Mouse (Mus musculus): ENCODE data around the gene Olfr1291-ps1.

Gene Olfr1291-ps1

DNA sequence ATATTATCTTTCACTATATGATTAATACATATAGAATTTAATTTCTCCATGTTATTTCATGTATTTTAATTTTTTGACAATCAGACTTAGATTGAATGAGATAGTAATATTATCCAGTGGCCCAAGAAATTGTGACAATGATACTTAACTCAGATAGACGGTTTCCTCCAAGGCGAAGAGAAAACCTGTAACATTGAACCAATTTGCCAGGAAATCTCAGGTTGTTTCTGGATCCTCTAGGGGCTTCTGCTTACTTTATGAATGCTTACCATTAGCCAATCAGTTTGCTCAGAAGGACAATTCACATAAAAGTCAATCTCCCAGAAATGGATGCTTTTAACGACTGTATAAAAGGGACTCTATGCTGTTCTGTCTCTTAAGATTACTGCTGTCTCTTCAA lies at the start of gene Olfr1291-ps1:
Gene Olfr1291-ps1, plus strand, starts transcription at position 301 of the 400 bp plus-strand sequence.
- DNase-seq (ENCODE audit: extremely low read depth, low read depth, low spot score): no peak

DNA sequence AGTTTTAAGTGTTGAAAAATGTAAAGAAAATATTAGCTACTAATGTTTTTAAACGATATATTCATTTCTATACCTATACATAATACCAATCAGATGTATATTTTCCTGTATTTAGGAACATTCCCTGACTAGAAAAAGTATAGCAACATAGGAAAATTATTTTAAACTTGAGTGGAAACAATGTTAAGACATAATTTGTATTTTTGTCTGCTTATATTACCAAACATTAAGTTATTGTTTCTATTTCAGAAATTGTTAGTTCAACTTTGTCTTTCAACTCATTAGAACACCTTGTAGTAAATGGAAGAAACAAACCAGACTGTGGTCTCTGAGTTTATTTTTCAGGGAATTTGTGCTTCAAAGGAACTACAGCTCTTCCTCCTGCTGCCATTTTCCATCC lies 48.1 kb upstream of the Olfr1291-ps1 start, which contains the start of gene Olfr1287:
Gene Olfr1287, plus strand, starts transcription at position 301 of the 400 bp plus-strand sequence.
- no peak for DNase-seq (ENCODE audit: extremely low read depth, low read depth, low spot score)

DNA sequence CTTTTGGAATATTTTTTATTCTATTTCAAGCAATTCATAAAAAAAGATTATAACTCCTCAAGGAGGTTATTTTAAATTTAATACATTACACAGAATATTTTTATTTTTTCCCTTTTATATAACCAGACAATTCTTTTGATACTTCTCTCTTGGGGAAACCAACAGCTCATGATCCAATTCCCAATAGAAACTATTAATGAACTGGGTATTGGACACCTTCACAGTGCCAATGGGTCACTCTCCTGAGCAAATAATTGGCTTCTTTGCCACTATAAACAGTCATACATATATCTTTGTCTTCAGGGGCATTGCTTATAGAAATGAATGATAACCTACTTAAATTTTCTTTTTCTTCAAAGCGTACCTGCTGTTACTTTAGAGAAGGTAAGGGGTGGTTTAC lies 23.2 kb upstream of the Olfr1291-ps1 start, which contains the start of gene Olfr1288:
Gene Olfr1288, plus strand, starts transcription at position 301 of the 400 bp plus-strand sequence.
- DNase-seq (ENCODE audit: extremely low read depth, low read depth, low spot score): no peak

DNA sequence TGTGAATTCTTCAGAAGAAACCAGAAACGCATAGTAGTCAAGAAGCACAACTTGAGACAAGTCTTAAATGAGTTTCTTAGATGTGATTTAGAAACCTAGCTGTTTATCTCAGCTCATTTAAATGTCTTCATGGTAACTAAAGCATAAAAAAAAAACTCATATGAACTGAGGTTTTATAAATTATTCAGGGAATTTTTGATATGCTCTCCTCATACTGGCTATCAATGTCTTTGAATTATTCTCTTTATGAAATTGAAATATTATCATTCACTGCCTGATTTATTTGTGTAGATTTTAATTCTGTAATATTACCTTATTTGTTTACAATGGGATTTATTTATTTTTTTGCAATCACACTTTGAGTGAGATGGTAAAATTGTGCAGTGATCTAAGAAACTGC lies 16.5 kb upstream of the Olfr1291-ps1 start, which contains the start of gene Olfr1289:
Gene Olfr1289, plus strand, starts transcription at position 301 of the 400 bp plus-strand sequence.
- no peak for DNase-seq (ENCODE audit: extremely low read depth, low read depth, low spot score)

DNA sequence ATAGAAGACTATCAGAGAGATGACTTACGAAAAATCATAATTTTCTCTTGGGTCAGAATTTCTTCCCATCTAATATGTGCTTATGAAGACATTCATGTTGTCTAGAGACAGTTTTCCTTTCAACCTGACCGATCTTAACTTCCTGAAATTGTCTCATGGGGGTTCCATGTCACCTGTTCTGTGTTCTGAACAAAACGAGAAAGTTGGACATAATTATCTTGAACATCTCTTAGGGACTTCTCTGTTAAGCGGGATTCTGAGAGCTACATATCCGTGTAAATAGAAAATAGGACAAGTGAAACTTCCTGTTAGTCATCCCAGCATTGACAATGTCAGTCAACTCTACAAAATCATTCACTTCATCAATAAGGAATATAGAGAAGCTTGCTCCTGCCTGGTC lies 3.3 kb upstream of the Olfr1291-ps1 start, which contains the start of gene Olfr1290:
Gene Olfr1290, minus strand, starts transcription at position 101 of the 400 bp plus-strand sequence.
- DNase-seq (ENCODE audit: extremely low read depth, low read depth, low spot score): no peak

DNA sequence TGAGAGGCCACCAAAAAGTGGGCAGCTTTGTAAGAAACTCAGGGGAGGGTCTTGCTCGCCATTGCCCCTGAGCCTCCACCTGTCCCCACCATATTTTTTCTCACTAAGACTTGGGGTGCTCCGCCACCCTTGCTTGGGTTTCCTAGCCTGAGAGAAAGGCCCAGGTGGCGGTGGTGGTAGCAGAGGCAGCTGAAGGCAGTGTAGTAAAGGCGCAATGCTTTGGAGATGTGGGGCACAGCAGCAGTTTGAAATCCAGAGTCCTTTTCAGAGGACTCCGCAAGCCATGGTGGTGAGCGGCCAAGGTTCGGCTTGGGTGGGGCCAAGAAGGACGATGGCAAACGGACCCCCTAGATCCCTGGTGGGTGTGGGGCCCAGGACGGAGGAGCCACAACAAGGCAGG lies 20.5 kb downstream of the Olfr1291-ps1 start:
- no peak for DNase-seq (ENCODE audit: extremely low read depth, low read depth, low spot score)

DNA sequence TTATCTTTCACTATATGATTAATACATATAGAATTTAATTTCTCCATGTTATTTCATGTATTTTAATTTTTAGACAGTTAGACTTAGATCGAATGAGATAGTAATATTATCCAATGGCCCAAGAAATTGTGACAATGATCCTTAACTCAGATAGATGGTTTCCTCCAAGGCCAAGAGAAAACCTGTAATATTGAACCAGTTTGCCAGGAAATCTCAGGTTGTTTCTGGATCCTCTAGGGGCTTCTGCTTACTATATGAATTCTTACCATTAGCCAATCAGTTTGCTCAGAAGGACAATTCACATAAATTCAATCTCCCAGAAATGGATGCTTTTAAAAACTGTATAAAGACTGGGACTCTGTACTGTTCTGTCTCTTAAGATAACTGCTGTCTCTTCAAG lies 27.9 kb downstream of the Olfr1291-ps1 start, which contains the start of gene Olfr1293-ps:
Gene Olfr1293-ps, plus strand, starts transcription at position 301 of the 400 bp plus-strand sequence.
- DNase-seq (ENCODE audit: extremely low read depth, low read depth, low spot score): no peak

DNA sequence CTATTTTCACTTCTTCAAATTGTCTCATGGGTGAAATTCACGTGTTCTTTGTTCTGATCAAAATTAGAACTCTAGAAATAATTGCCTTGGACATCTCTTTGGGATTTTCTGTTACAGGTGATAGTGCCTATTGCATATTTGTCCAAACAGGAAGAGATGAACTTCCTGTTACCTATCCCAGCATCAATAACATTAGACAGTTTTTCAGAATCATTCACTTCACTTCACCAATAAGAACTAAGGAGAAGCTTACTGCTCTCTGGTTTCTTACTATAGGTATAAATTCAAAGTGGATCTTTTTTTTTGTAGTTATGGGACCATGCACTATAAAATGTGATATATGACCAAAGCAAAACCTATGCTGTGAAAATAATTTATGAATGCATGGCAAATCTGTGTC lies 43.2 kb downstream of the Olfr1291-ps1 start, which contains the start of gene Olfr1294:
Gene Olfr1294, minus strand, starts transcription at position 101 of the 400 bp plus-strand sequence.
- DNase-seq (ENCODE audit: extremely low read depth, low read depth, low spot score): no peak
